Mouse (Mus musculus) embryonic fibroblast, embryonic 13.5 days (primary cell): ENCODE results near the gene Pacsin1. TPM values are rescaled to one million over a fixed set of nuclear protein-coding genes. Genes with fewer than 3 reads are reported as not detected.

Experiments used
- H3K27ac ChIP-seq: 2 replicates; pipeline ENCODE4 v1.5.1; 2012; ENCODE audit warnings: low read length, control low read depth, inconsistent platforms; ENCODE audit not compliant: insufficient read depth
- H3K4me1 ChIP-seq: 2 replicates; pipeline ENCODE4 v1.6.1; 2011; ENCODE audit warnings: low read length; ENCODE audit not compliant: control insufficient read depth, insufficient read depth
- H3K4me3 ChIP-seq: 2 replicates; pipeline ENCODE4 v1.5.1; 2011; ENCODE audit warnings: mild to moderate bottlenecking, control low read depth, low read length; ENCODE audit not compliant: insufficient read depth
- CTCF ChIP-seq: IDR thresholded peaks from 2 replicates; pipeline ENCODE4 v1.5.1; 2011; ENCODE audit warnings: mild to moderate bottlenecking, control low read depth, low read length, moderate library complexity, borderline replicate concordance; ENCODE audit not compliant: insufficient read depth
- POLR2A ChIP-seq: IDR thresholded peaks from 2 replicates; pipeline ENCODE4 v1.6.1; 2011; ENCODE audit warnings: low read depth, mild to moderate bottlenecking, control low read depth, low read length, moderate library complexity
- polyA plus RNA-seq: library from polyadenylated mRNA; stranded (reverse); fragments of >200 nt; gene quantifications from 2 replicates; pipeline ENCODE4 v1.2.4, GENCODE M21; 2011; ENCODE audit warnings: low read depth; ENCODE audit not compliant: missing spikeins, insufficient read length

The Pacsin1 gene
- polyA plus RNA-seq, 1 experiment: not detected

DNA sequence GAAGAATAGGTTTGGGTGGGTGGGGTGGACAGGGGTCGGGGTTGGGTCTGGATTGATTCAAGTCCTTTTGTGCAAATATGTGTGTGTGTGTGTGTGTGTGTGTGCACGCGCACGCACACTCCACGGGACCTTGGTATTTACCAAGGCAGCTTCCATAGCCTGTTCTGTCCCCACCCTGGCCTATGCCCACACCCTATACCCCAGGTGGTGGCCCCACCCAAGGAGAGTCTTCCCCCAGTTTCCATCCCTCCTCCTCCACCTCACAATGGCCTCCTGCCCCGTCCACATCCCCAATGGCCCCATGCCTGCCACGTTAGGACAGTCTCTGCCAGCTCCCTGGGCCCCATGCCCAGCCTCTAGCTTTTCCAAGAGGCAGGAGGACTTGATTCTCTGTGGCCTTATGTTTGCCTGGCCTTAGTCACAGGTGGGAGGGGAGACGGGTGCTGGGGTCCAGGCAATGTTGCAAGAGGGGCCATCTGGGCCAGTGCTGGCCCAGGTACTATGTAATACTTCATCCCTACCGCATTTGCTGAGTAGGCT, 65.9 kb downstream of the Pacsin1 start:
- H3K4me3 ChIP-seq: no peak overlapping the region
- H3K27ac ChIP-seq: no peak overlapping the region
- H3K4me1 ChIP-seq: no peaks in the 10 kb centered on the region
- no peak for TF ChIP-seq POLR2A
- TF ChIP-seq CTCF: no peak

- Histone ChIP-seq H3K27ac (no peak overlapping the region), H3K4me1 (no peaks in the 10 kb centered on the region), H3K4me3 (no peak overlapping the region)
- TF ChIP-seq CTCF: no peak
- TF ChIP-seq POLR2A: no peak
These were observed 69.0 kb downstream of the Pacsin1 start for GRCm38 (mm10) chr17:27724327-27724726.

DNA sequence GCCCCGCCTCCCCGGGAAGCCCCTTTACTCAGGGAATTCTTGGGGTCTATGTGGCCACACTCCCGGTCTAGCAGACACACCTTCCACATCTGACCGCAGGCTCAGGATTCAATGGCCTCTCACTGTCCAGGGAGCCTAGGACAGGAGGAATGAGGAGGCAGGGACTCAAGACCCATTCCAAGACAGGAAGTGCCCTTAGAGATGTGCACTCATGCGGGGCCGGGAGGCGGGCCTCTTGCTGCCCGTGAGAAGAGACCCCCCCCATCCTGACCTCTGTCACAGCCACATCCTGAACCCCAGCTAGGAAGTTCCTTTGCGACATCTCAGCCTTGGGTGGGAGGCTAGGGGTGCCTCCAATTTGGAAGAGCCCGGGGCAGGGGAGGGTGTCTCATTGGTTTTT, 69.7 kb downstream of the Pacsin1 start:
- Histone ChIP-seq H3K4me1 (no peaks in the 10 kb centered on the region), H3K27ac (no peak overlapping the region), H3K4me3 (no peak overlapping the region)
- no peak for TF ChIP-seq POLR2A
- no peak for TF ChIP-seq CTCF

DNA sequence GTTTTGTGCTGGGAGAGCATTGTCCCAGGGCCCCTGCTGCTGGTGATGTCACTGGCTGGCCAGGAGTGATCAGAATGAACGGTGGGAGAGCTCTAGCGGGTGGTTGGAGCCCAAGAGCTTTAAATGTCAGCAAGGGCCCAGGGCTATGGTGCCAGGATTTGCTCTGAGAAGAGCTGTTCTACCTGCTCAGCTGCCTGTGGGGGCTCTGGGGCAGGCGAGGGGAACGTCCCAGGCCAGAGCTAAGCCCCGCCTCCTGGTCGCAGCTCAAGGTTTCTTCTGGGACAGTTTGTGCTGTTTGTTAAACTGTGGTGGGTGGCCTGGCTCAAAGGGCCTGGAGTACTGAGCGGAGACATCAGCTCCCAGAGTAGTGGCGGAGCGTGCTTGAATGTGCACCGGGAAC, 70.1 kb downstream of the Pacsin1 start:
- TF ChIP-seq POLR2A: no peak
- TF ChIP-seq CTCF: no peak
- Histone ChIP-seq H3K27ac (no peak overlapping the region), H3K4me1 (no peaks in the 10 kb centered on the region), H3K4me3 (no peak overlapping the region)

- no peak overlapping the region for H3K27ac ChIP-seq
- no peak for TF ChIP-seq CTCF
- TF ChIP-seq POLR2A: no peak
- H3K4me1 ChIP-seq: no peaks in the 10 kb centered on the region
- no peak overlapping the region for H3K4me3 ChIP-seq
These were observed 71.2 kb downstream of the Pacsin1 start for GRCm38 (mm10) chr17:27726527-27726926.

- TF ChIP-seq CTCF (no peak), POLR2A (no peak)
- no peak within 1 kb of the TSS for H3K4me3 ChIP-seq
- H3K27ac ChIP-seq: no peak within 1 kb of the TSS
- H3K4me1 ChIP-seq: no peaks in the 10 kb centered on the region
These were observed 73.5 kb downstream of the Pacsin1 start, which contains the start of gene Spdef for GRCm38 (mm10) chr17:27728770-27729169. Gene Spdef, minus strand, starts transcription at chr17:27728955.

DNA sequence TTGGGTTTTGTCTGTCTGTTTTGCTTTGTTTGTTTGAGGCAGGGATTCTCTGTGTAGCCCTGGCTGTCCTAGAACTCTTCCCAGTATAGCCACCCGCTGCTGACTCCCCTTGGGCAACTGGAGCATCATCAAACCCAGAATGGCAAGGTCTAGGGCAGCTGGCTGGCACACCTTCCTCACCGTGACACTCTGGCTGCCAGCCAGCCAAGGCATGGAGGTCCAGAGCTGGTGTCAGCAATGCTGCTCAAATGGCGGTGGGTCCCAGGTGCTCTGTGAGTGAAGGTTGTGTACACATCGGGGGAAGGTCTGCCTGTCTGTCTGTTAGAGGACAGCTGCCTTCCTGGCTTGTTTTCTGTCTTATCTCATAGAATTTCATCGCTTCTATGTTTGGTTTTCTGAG, 76.8 kb downstream of the Pacsin1 start:
- H3K4me3 ChIP-seq: no peak overlapping the region
- no peaks in the 10 kb centered on the region for H3K4me1 ChIP-seq
- TF ChIP-seq POLR2A: no peak
- TF ChIP-seq CTCF: no peak
- no peak overlapping the region for H3K27ac ChIP-seq

DNA sequence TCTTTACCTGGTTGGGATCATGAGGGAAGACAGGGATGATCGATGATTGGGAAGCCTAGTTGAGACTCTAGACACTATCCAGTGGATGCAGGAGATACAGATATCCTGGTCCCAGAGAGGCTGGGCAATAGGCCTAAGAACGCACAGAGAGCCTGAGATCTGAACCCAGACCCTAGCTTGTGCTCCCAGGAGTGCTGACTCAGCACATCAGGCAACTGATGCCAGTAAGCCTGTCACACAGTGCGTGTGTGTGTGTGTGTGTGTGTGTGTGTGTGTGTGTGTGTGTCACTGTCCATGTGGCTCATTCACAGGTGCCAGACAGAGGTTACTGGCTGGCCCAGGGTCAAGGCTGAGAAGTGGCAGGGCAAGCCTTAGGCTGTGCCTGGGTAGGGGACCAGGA, 77.4 kb downstream of the Pacsin1 start:
- H3K27ac ChIP-seq: no peak overlapping the region
- TF ChIP-seq CTCF (no peak), POLR2A (no peak)
- H3K4me1 ChIP-seq: no peaks in the 10 kb centered on the region
- H3K4me3 ChIP-seq: no peak overlapping the region

DNA sequence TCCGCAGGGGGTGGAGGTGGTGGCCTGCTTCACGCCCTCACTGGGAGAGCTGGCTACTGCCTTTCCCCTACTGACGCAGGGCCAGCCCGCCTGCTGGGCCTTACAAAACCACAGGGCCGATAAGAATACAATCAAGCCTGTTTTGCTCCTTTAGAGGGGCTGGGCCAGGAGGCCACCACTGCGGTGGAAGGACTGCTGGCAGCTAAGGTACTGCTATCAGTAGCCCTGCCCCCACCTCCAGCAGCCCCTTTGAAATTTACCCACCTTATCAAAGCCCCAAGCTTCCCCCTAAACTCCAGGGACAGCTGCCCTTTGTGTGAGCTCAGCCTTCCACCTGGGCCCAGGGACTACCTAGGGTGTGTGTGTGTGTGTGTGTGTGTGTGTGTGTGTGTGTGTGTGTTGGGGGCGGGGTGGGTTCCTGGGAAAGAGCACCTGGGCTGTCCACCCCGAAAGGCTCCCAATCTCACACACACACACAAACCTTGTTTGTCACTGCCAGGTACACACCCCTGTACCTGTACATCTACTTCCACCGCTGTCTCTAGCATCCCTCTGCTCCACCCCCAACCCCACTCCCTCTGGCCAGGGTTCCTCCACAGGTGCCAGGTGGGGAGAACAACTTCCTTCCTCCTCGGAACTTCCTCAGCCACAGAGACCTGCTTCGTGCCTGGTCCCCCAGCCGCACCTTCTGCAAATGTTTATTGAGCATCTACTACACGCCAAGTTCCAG, 79.2 kb downstream of the Pacsin1 start:
- H3K4me3 ChIP-seq: no peak overlapping the region
- no peak for TF ChIP-seq CTCF
- no peak for TF ChIP-seq POLR2A
- H3K27ac ChIP-seq: no peak overlapping the region
- H3K4me1 ChIP-seq: no peaks in the 10 kb centered on the region

DNA sequence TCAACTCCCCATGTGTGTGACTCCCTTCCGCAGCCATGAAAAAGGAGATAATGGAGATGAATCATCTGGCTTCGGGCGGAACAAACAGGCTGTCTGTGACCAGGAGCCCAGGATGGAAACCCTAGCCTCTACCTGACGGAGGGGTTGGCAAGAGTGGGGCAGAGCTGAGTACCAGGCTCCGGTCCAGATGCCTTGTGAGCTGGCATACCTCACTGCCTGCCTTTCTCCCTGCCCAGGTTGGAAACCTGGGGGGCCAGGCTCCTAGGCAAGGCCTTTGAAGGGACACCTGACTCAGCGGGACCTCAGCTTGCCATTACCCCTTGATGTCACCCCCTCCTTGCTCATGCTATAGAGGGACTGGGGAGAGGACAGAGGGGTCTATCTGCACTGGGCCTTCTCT, 85.7 kb downstream of the Pacsin1 start:
- Histone ChIP-seq H3K4me1 (no peaks in the 10 kb centered on the region), H3K27ac (no peak overlapping the region), H3K4me3 (no peak overlapping the region)
- TF ChIP-seq POLR2A (no peak), CTCF (no peak)
